Mouse (Mus musculus) frontal cortex, adult (tissue): ENCODE measurements around the gene Ctsa.
"Not testable (repeated sequence)": the region's sequence is repeated elsewhere in the genome, so short reads cannot be mapped to it uniquely, and the experiment has no call there.

Experiments
- ATAC-seq: cut with Nextera tagmentation; 2 replicates; pipeline ENCODE4 v1.9.2; 2017; ENCODE audit warnings: mild to moderate bottlenecking, moderate library complexity, mixed read lengths; ENCODE audit not compliant: low TSS enrichment

Gene Ctsa

GRCm38 (mm10) chr2:164850061-164850460, 17.4 kb downstream of the Ctsa start:
- peak; percentile 74; the same call in 1 of the 2 replicates for ATAC-seq

GRCm38 (mm10) chr2:164855572-164855971, 22.9 kb downstream of the Ctsa start:
- not testable (repeated sequence) for ATAC-seq

DNA sequence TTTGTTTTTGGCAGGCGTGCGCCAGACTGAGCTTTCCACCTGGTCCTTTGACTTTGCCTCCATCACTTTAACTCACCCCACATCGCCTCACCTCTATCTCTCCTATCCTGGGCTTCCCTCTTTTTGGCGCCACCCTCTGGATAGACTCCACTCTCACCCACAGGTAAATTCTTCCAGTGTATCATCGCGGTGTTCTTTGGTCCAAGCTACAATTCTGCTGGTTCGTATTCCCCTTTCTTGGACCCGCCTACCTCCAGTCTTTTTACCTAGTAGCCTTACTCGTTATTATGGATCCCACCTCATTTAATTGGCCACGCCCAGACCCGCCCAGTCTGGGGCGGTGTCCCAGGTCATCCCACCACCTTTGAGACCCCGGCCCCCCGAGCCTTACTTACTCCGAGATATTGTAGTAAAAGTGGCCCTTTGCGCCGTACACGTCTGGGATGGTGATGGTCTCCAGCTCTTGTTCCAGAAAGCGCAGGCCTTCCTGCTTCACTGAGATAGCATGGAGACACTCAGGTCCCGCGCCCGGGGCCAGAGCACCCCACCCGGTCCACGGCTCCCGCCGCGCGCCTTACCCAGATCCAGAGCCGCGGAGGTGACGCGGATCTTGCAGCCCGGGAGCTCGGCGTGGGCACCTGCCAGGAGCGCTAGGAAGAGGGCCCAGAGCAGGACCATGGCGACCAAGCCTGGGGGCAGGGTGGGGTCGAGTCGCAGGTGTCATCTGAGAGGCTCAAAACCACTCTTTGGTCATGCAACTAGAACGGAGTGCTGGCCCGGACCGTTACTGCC, 23.8 kb downstream of the Ctsa start:
- ATAC-seq = peak; percentile 38; the same call in 1 of the 2 replicates

- no peak for ATAC-seq
Observed at GRCm38 (mm10) chr2:164857101-164857821, 24.6 kb downstream of the Ctsa start, which contains the start of gene Pltp. Pltp (minus strand) TSS chr2:164857711.

- no peak for ATAC-seq
Observed at GRCm38 (mm10) chr2:164857842-164858553, 25.3 kb downstream of the Ctsa start.

GRCm38 (mm10) chr2:164859155-164859554, 26.5 kb downstream of the Ctsa start:
- no peak for ATAC-seq

- ATAC-seq = no peak
Observed at GRCm38 (mm10) chr2:164859640-164860432, 27.2 kb downstream of the Ctsa start.

DNA sequence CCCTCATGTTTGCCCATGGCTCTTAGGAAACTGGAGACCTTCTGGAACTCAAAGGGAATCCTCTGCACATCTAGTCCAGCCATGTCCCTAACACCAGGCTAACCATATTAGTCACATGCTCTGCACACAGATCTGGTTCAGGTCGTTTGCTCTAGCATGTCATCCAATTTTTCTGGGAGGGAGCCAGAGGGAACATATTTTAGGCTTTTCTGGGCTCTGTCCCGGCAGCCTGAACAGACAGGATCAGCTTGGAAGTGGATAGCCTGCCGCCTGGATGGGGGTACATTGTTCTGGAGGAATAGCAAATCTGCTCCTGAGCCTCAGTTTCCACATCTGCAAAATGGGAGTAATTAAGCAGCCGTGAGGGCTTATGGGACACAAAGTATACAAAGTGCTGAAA, 28.4 kb downstream of the Ctsa start:
- no peak for ATAC-seq

- ATAC-seq = no peak
Observed at GRCm38 (mm10) chr2:164862179-164862861, 29.6 kb downstream of the Ctsa start.

GRCm38 (mm10) chr2:164863411-164863810, 30.7 kb downstream of the Ctsa start:
- ATAC-seq = not testable (repeated sequence)

- ATAC-seq = no peak
Observed at GRCm38 (mm10) chr2:164864593-164864992, 31.9 kb downstream of the Ctsa start.

- no peak for ATAC-seq
Observed at GRCm38 (mm10) chr2:164866741-164867551, 34.3 kb downstream of the Ctsa start.

DNA sequence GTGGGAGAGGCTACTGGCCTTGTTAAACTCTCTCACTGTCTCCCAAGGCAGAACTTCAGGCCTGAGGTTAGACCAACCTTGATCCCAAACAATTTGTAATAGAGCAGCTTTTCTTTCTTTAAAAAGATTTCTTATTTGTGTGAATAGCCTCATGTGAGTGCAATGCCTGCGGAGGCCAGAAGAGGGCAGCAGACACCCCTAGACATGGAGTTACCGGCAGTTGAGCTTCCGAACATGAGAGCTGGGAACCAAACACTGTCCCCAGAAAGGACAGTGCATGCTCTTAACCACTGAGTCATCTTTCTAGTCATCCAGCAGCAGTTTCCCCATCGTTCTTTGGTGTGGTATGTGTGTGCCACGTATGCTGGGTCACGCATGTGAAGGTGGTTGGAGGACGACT, 34.9 kb downstream of the Ctsa start:
- ATAC-seq = no peak

DNA sequence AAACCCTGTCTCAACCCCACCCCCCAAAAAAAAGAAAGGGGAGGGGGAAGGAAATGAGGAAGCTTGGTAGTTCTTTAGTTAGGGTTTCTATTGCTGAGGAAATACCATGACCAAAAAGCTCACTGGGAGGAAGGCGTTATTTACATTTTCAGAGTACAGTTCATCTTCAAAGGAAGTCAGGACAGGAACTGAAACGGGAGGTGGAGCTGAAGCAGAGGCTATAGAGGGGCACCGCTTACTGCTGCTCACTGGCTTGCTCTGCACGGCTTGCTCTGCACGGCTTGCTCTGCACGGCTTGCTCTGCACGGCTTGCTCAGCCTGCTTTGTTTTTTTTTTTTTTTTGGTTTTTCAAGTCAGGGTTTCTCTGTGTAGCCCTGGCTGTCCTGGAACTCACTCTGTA, 35.8 kb downstream of the Ctsa start:
- no peak for ATAC-seq

DNA sequence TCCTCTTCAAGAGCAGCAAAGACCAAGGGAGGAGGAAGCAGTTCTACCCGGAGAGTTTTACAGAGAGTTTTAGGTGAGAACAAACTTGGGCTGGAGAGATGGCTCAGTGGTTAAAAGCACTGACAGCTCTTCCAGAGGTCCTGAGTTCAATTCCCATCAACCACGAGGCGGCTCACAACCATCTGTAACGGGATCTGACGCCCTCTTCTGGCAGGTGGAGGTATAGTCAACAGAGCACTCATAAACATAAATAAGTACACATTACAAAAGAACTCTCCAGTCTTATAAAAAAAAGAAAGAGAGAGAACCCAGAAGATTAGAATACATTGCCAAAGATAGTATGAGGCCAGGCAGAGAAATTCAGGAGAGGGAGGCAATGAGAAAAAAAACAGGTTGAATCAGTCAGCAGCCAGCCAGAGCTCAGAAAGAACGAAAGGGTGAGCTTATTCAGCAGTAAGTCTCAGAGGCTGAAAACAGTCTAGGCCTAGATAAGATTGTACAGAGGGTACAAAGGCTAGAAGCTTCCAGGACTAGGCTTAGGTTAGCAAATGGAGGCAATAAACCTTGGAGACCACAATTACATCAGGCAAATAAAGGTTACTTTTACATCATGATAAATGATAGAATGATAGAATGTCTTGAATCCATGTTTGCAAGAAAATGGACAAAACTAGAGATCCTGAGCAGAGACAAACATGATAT, 39.1 kb downstream of the Ctsa start:
- no peak for ATAC-seq

DNA sequence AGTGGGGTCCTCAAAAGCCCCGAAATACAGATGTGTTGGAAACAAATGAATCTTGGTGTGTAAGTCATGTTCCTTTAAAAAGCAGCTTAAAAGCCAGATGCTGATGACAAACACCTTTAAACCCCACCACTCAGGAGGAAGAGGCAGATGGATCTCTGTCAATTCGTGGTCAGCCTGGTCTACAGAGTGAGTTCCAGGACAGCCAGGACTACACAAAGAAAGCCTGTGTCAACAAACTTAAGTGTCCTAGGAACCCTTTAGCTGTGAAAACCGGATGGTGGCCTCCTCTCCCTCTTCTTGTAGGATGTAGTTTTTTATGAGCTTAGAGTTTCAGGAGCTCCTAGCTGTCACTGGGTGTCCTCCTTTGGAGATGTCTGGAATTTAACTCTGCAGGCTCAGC, 40.9 kb downstream of the Ctsa start:
- no peak for ATAC-seq

GRCm38 (mm10) chr2:164874239-164874769, 41.6 kb downstream of the Ctsa start:
- ATAC-seq = no peak

GRCm38 (mm10) chr2:164875648-164876047, 43.0 kb downstream of the Ctsa start:
- not testable (repeated sequence) for ATAC-seq
